Mouse (Mus musculus): ENCODE measurements around the gene Slc35a3.
A peak's percentile ranks its signal among the peaks of the same experiment; 100 is the strongest.
"Not testable (repeated sequence)": the region's sequence is repeated elsewhere in the genome, so short reads cannot be mapped to it uniquely, and the experiment has no call there.

Gene Slc35a3

GRCm38 (mm10) chr3:116712436-116712881 lies at the start of gene Slc35a3:
Gene Slc35a3 (minus strand): TSS chr3:116712831.
- no peak for DNase-seq

- DNase-seq = no peak
Measured at GRCm38 (mm10) chr3:116752818-116753217, 40.2 kb upstream of the Slc35a3 start.

GRCm38 (mm10) chr3:116751191-116751860 lies 38.7 kb upstream of the Slc35a3 start:
- peak; percentile 66 for DNase-seq

GRCm38 (mm10) chr3:116748391-116749170 lies 36.0 kb upstream of the Slc35a3 start:
- peak; percentile 58 for DNase-seq

GRCm38 (mm10) chr3:116747648-116748047 lies 35.0 kb upstream of the Slc35a3 start:
- DNase-seq = not testable (repeated sequence)

- no peak for DNase-seq
Measured at GRCm38 (mm10) chr3:116740963-116741362, 28.3 kb upstream of the Slc35a3 start.

- no peak for DNase-seq
Measured at GRCm38 (mm10) chr3:116740106-116740505, 27.5 kb upstream of the Slc35a3 start.

GRCm38 (mm10) chr3:116737326-116737731 lies 24.7 kb upstream of the Slc35a3 start:
- no peak for DNase-seq

- DNase-seq = no peak
Measured at GRCm38 (mm10) chr3:116729483-116730174, 17.0 kb upstream of the Slc35a3 start.

- DNase-seq = no peak
Measured at GRCm38 (mm10) chr3:116726807-116727206, 14.2 kb upstream of the Slc35a3 start.

- DNase-seq = no peak
Measured at GRCm38 (mm10) chr3:116723496-116724481, 11.2 kb upstream of the Slc35a3 start.

GRCm38 (mm10) chr3:116722980-116723379 lies 10.3 kb upstream of the Slc35a3 start:
- DNase-seq = no peak

- DNase-seq = no peak
Measured at GRCm38 (mm10) chr3:116718951-116719350, 6.3 kb upstream of the Slc35a3 start.

- no peak for DNase-seq
Measured at GRCm38 (mm10) chr3:116713031-116713430, 400 bp upstream of the Slc35a3 start.

- peak; percentile 76 for DNase-seq
Measured at GRCm38 (mm10) chr3:116711624-116712435, 801 bp downstream of the Slc35a3 start.

- DNase-seq = no peak
Measured at GRCm38 (mm10) chr3:116710941-116711340, 1.7 kb downstream of the Slc35a3 start.

- no peak for DNase-seq
Measured at GRCm38 (mm10) chr3:116705637-116706204, 6.9 kb downstream of the Slc35a3 start.

GRCm38 (mm10) chr3:116703835-116704234 lies 8.8 kb downstream of the Slc35a3 start:
- no peak for DNase-seq

- DNase-seq = no peak
Measured at GRCm38 (mm10) chr3:116702647-116703272, 9.9 kb downstream of the Slc35a3 start.

GRCm38 (mm10) chr3:116701601-116702000 lies 11.0 kb downstream of the Slc35a3 start:
- no peak for DNase-seq
